Mouse (Mus musculus) ES-E14 (cell line): ENCODE data around the gene St6galnac3.

Experiments
- HCFC1 ChIP-seq: IDR thresholded peaks from 2 replicates; pipeline ENCODE4 v1.6.1; 2012; ENCODE audit warnings: low read length, inconsistent platforms, borderline replicate concordance; ENCODE audit not compliant: insufficient read depth
- MAFK ChIP-seq: IDR thresholded peaks from 2 replicates; pipeline ENCODE4 v1.6.1; 2014; ENCODE audit warnings: mild to moderate bottlenecking, low read depth, low read length, inconsistent platforms; ENCODE audit not compliant: insufficient read depth

GRCm38 (mm10) chr3:153641805-153642204 lies 83.2 kb downstream of the St6galnac3 start:
- TF ChIP-seq HCFC1 (no peak), MAFK (no peak)
